Comparison of ENCODE assay signal across 31 mouse cellular contexts in the genomic region with DNA sequence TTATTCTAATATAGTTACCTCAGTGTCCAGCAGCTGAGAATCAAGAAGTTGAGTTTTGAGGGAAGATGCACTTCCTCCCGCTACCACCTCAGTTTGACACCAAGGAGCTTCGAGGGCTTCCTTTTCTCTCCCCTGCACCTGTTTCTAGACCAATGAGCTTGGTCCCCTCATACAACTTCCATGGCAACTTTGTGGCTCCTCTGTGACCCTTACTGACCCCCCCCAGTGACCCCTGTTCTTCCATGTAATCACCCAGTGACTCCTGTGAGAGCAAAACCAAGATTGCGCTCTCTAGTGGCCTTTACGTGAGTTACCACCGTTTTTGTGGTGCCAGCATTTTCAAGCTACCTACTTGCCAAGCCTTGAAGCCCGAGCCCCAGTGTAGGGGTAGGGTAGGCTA. TPM values are rescaled to one million over a fixed set of nuclear protein-coding genes. Genes with fewer than 3 reads are reported as not detected.
"Had no signal": no experiment of that assay in that cellular context is flagged by ENCODE, and none has a peak within 500 bp of the region (broad histone marks: within the 10 kb centered on the region; RNA-seq: fewer than 3 reads in every experiment).

A gene (minus strand): TSS at position 101 of the 400 bp plus-strand sequence.

- H3K4me3 ChIP-seq: embryonic facial prominence, embryonic 10.5 days; embryonic facial prominence, embryonic 12.5 days; embryonic facial prominence, embryonic 13.5 days; embryonic facial prominence, embryonic 15.5 days; erythroblast, embryonic 14.5 days; forebrain, embryonic 10.5 days; forebrain, embryonic 12.5 days; forebrain, embryonic 13.5 days; forebrain, embryonic 15.5 days; gastrocnemius, adult 2 months; heart, adult 2 months; heart, embryonic 10.5 days; heart, embryonic 12.5 days had no signal

- H3K9me3 ChIP-seq: embryonic facial prominence, embryonic 10.5 days; embryonic facial prominence, embryonic 12.5 days; embryonic facial prominence, embryonic 13.5 days; embryonic facial prominence, embryonic 15.5 days; forebrain, embryonic 10.5 days; forebrain, embryonic 12.5 days; forebrain, embryonic 13.5 days; forebrain, embryonic 15.5 days; heart, embryonic 10.5 days; heart, embryonic 12.5 days had no signal

- H3K9ac ChIP-seq: embryonic facial prominence, embryonic 12.5 days; embryonic facial prominence, embryonic 13.5 days; embryonic facial prominence, embryonic 15.5 days; forebrain, embryonic 12.5 days; forebrain, embryonic 13.5 days; forebrain, embryonic 15.5 days; forebrain, postnatal 0 days; heart, embryonic 12.5 days had no signal

- H3K27ac ChIP-seq: embryonic facial prominence, embryonic 10.5 days; embryonic facial prominence, embryonic 12.5 days; embryonic facial prominence, embryonic 13.5 days; embryonic facial prominence, embryonic 15.5 days; forebrain, embryonic 10.5 days; forebrain, embryonic 12.5 days; forebrain, embryonic 13.5 days; forebrain, embryonic 15.5 days; gastrocnemius, adult 2 months; heart, adult 2 months; heart, embryonic 10.5 days had no signal

- H3K4me2 ChIP-seq: embryonic facial prominence, embryonic 12.5 days; embryonic facial prominence, embryonic 13.5 days; embryonic facial prominence, embryonic 15.5 days; forebrain, embryonic 12.5 days; forebrain, embryonic 13.5 days; forebrain, embryonic 15.5 days; heart, embryonic 11.5 days; heart, embryonic 12.5 days had no signal

- H3K36me3 ChIP-seq: embryonic facial prominence, embryonic 10.5 days; embryonic facial prominence, embryonic 12.5 days; embryonic facial prominence, embryonic 13.5 days; embryonic facial prominence, embryonic 15.5 days; forebrain, embryonic 10.5 days; forebrain, embryonic 12.5 days; forebrain, embryonic 15.5 days; heart, embryonic 10.5 days; heart, embryonic 12.5 days had no signal

- H3K27me3 ChIP-seq: embryonic facial prominence, embryonic 12.5 days; embryonic facial prominence, embryonic 15.5 days; forebrain, embryonic 15.5 days; heart, embryonic 12.5 days had no signal

- ATAC-seq: forebrain, embryonic 13.5 days; forebrain, embryonic 14.5 days; forebrain, embryonic 15.5 days; forebrain, embryonic 16.5 days; forebrain, postnatal 0 days had no signal

- DNase-seq: cerebellum, postnatal 14 days; cerebellum, postnatal 36 days; embryo, embryonic 11 days; forebrain, postnatal 0 days; gastrocnemius, adult 2 months; gastrocnemius, postnatal 10 days; gastrocnemius, postnatal 14 days; gastrocnemius, postnatal 25 days; gastrocnemius, postnatal 36 days; heart, adult 11 months; heart, adult 18-20 months; heart, adult 2 months had no signal

- H3K4me1 ChIP-seq: embryonic facial prominence, embryonic 10.5 days; embryonic facial prominence, embryonic 12.5 days; embryonic facial prominence, embryonic 13.5 days; embryonic facial prominence, embryonic 15.5 days; forebrain, embryonic 10.5 days; forebrain, embryonic 12.5 days; forebrain, embryonic 13.5 days; forebrain, embryonic 15.5 days; heart, embryonic 10.5 days; heart, embryonic 12.5 days had no signal

RNA-seq across cellular contexts. Expression of the gene that starts here (rescaled TPM):
- polyA plus RNA-seq: cortical plate, adult 2 months; embryonic facial prominence, embryonic 10.5 days; embryonic facial prominence, embryonic 11.5 days; embryonic facial prominence, embryonic 12.5 days; embryonic facial prominence, embryonic 13.5 days; embryonic facial prominence, embryonic 14.5 days; embryonic facial prominence, embryonic 15.5 days; erythroblast, embryonic 14.5 days; forebrain, embryonic 10.5 days; forebrain, embryonic 11.5 days; forebrain, embryonic 12.5 days; forebrain, embryonic 13.5 days; forebrain, embryonic 14.5 days; forebrain, embryonic 15.5 days; forebrain, embryonic 16.5 days; forebrain, postnatal 0 days; frontal cortex, adult 2 months; heart, adult 2 months; heart, embryonic 10.5 days; heart, embryonic 11.5 days; heart, embryonic 12.5 days had no signal
